Mouse (Mus musculus): ENCODE data around the gene Ube3a.

- TF ChIP-seq GATA1 (IDR thresholded peaks at IDR 0.05; ENCODE audit: low read length), result no peak
- TF ChIP-seq TAL1 (IDR thresholded peaks at IDR 0.05; ENCODE audit: low read length), result no peak
Measured at GRCm38 (mm10) chr7:59221244-59221643, 7.3 kb upstream of the Ube3a start.

Measured in erythroblast, embryonic 14.5 days (primary cell).